Mouse (Mus musculus): ENCODE results near the gene E130114P18Rik.

DNA sequence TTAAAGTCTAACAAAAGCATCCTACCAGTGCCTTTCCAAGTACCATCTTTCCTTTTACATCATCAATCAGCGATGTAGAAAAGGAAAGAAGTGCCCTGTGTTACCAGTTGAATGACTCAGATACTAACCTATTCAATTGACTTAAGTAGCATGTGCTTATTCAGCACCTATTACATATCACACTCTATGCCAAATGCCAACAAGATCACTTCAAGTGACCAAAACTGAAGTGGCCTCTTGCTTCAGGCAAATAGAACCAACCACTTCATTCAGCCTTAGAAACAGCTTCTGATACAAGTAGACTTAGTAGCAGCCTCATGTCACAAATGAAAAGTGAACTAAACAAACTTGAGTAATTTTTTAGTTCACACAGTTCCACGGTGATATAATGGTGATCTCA is 249.4 kb downstream of the E130114P18Rik start:
- TF ChIP-seq POLR2AphosphoS5 (IDR thresholded peaks at IDR 0.05; ENCODE audit: insufficient replicate concordance, low read depth, low read length) (no peak), CTCF (IDR thresholded peaks at IDR 0.05; ENCODE audit: low read depth, low read length) (no peak)
